Mouse (Mus musculus) hindbrain, embryonic 14.5 days (tissue): ENCODE data around the gene St6gal2. TPM values are rescaled to one million over a fixed set of nuclear protein-coding genes. Genes with fewer than 3 reads are reported as not detected.

ENCODE experiments used
- ATAC-seq: fragments of 200-750 bp; cut with Nextera tagmentation; 2 replicates; pipeline ENCODE4 v1.8.0; 2017; ENCODE audit warnings: moderate number of reproducible peaks, mild to moderate bottlenecking, moderate TSS enrichment, moderate library complexity; ENCODE audit not compliant: low FRiP score
- DNase-seq: peaks from one replicate; pipeline ENCODE4 v3.0.0-alpha.2; 2015; ENCODE audit warnings: low spot score
- H3K27ac ChIP-seq: fragments of 300-500 bp; sonication (generic); 2 replicates; pipeline ENCODE4 v1.5.1; 2014; ENCODE audit warnings: mild to moderate bottlenecking, moderate library complexity
- H3K27me3 ChIP-seq: fragments of 300-500 bp; sonication (generic); 2 replicates; pipeline ENCODE4 v1.6.1; 2014; ENCODE audit warnings: mild to moderate bottlenecking, low read length, mixed read lengths; ENCODE audit not compliant: control insufficient read depth, insufficient read depth
- H3K36me3 ChIP-seq: fragments of 300-500 bp; sonication (generic); replicated peaks from 2 replicates; pipeline ENCODE4 v1.6.1; 2014; ENCODE audit not compliant: control insufficient read depth, insufficient read depth
- H3K4me1 ChIP-seq: fragments of 300-500 bp; sonication (generic); replicated peaks from 2 replicates; pipeline ENCODE4 v1.6.1; 2014; ENCODE audit warnings: antibody characterized with exemption, low read length, mixed read lengths; ENCODE audit not compliant: control insufficient read depth, insufficient read depth
- H3K4me2 ChIP-seq: fragments of 300-500 bp; sonication (generic); replicated peaks from 2 replicates; pipeline ENCODE4 v1.6.1; 2014; ENCODE audit warnings: mild to moderate bottlenecking, moderate library complexity
- H3K4me3 ChIP-seq: fragments of 300-500 bp; sonication (generic); replicated peaks from 2 replicates; pipeline ENCODE4 v1.5.1; 2014; ENCODE audit warnings: mild to moderate bottlenecking, low read length
- H3K9ac ChIP-seq: fragments of 300-500 bp; sonication (generic); 2 replicates; pipeline ENCODE4 v1.6.1; 2014
- H3K9me3 ChIP-seq: fragments of 300-500 bp; sonication (generic); 2 replicates; pipeline ENCODE4 v1.6.1; 2016; ENCODE audit warnings: low read length; ENCODE audit not compliant: control insufficient read depth
- WGBS: fragments of 180-500 bp; shearing (Covaris S2); extraction: QIAGEN DNeasy Blood & Tissue Kit; methylation state at CpG from one replicate; pipeline ENCODE4 v1.1.7; 2014; 5-methylcytosine and 5-hydroxymethylcytosine counted together
- polyA plus RNA-seq: library from polyadenylated mRNA; unstranded; fragments of >200 nt; fragmentation: Nextera tagmentation; extraction: Ambion mirVana; gene quantifications from 2 replicates; pipeline ENCODE4 v1.2.1, GENCODE M21; 2014

St6gal2 gene
- 44.2 and 46.9 TPM in 2 replicates for polyA plus RNA-seq

DNA sequence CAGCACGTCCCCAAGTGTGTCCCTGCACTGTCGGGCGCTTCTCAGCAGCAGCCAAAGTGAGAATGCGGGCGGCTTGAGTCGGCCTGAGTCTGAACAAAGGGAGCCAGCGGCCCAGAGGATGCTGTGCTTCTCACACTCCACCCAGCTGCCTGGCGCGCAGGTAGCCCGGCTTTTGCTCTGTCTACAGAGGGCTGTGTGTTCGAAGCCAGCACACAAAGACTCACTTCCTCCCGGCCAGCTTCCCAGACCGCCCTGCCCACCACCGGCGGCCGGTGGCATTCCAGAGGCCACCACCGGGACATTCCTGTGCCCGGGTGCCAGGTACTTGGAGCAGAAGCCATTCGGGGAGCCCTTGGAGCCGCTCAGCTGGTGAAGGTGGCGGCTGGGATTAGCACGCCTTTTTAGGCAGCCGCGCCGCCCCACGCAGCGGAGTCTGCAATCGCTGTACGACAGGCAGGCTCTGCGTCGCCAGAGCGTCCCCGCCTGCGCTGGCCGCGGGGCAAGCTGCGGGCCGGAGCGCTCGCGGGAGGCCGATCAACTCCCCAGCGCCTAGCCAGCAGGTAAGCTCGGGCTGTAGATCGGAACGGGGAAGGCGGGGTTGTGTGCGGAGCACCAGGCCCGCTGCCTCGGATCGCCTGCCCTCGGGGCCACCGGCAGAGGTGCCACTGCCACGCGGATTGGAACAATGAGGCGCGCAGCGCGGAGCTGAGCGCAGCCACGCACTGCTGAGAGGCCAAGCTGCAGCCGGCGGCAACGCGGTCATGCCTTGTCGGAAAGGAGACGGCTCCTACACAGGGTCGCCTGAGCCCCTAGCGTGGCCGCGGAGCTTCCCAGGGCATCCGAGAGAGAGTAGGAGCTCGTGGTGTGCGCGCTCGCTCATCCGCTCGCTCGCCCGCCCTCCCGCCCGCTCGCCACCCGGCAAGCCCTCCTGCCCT is at the start of gene St6gal2:
Gene St6gal2 (plus strand): TSS at position 133 of the 935 bp plus-strand sequence.
- DNase-seq (peak; percentile 66), ATAC-seq (peak; percentile 93)
- under 1% methylated on average over 71 of the region's 84 CpGs for WGBS
- Histone ChIP-seq H3K4me2 (peak within 1 kb of the TSS; percentile 61), H3K4me1 (peaks cover 16% of the 10 kb centered on the region), H3K9me3 (no peaks in the 10 kb centered on the region), H3K27ac (peak within 1 kb of the TSS; percentile 97), H3K4me3 (peak within 1 kb of the TSS; percentile 65), H3K9ac (peak within 1 kb of the TSS; percentile 94), H3K36me3 (no peaks in the 10 kb centered on the region), H3K27me3 (no peaks in the 10 kb centered on the region)

GRCm38 (mm10) chr17:55406043-55406442 is 39.1 kb upstream of the St6gal2 start:
- no peak for ATAC-seq

DNA sequence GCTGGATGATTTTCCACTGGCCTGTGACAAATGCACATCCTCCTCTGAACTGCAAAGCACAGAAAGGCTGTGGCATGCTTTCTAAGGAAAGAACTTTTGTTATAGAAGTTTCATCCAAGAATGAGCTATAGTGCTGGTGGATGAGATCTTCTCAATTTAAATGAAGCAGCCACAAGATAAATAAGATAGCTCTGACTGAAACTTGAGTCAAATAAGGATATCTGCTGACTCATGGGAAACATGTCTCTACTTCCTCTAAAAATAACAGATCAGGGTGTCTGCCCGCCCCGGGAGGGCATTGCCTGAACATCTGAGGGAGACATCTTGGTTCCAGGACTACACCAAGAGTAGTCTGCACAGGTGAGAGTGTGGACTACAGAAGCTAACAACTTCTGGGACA is 28.7 kb upstream of the St6gal2 start:
- no peak for ATAC-seq
- H3K4me3 ChIP-seq: no peak overlapping the region
- no peak for DNase-seq
- no peaks in the 10 kb centered on the region for H3K4me1 ChIP-seq
- WGBS: 95% methylated on average over 2 of the region's 2 CpGs
- no peak overlapping the region for H3K9ac ChIP-seq
- no peaks in the 10 kb centered on the region for H3K27me3 ChIP-seq
- no peak overlapping the region for H3K4me2 ChIP-seq
- H3K27ac ChIP-seq: no peak overlapping the region
- H3K36me3 ChIP-seq: no peaks in the 10 kb centered on the region
- H3K9me3 ChIP-seq: no peaks in the 10 kb centered on the region

More at GRCm38 (mm10) chr17:55406043-55406442, 39.1 kb upstream of the St6gal2 start:
- no peak for DNase-seq
- Histone ChIP-seq H3K4me3 (no peak overlapping the region), H3K9me3 (no peaks in the 10 kb centered on the region), H3K36me3 (no peaks in the 10 kb centered on the region), H3K27ac (no peak overlapping the region), H3K9ac (no peak overlapping the region), H3K4me1 (no peaks in the 10 kb centered on the region), H3K4me2 (no peak overlapping the region), H3K27me3 (no peaks in the 10 kb centered on the region)
- 84% methylated on average over 2 of the region's 2 CpGs for WGBS

- peak; percentile 66 for DNase-seq
- under 1% methylated on average over 6 of the region's 6 CpGs for WGBS
- ATAC-seq: peak; percentile 73
- no peaks in the 10 kb centered on the region for H3K27me3 ChIP-seq
- peak overlapping the region; percentile 61 for H3K4me2 ChIP-seq
- peak overlapping the region; percentile 65 for H3K4me3 ChIP-seq
- H3K36me3 ChIP-seq: no peaks in the 10 kb centered on the region
- H3K9me3 ChIP-seq: no peaks in the 10 kb centered on the region
- H3K9ac ChIP-seq: peak overlapping the region; percentile 94
- H3K27ac ChIP-seq: peak overlapping the region; percentile 97
- peaks cover 16% of the 10 kb centered on the region for H3K4me1 ChIP-seq
Measured at GRCm38 (mm10) chr17:55446185-55446527, 974 bp downstream of the St6gal2 start.

DNA sequence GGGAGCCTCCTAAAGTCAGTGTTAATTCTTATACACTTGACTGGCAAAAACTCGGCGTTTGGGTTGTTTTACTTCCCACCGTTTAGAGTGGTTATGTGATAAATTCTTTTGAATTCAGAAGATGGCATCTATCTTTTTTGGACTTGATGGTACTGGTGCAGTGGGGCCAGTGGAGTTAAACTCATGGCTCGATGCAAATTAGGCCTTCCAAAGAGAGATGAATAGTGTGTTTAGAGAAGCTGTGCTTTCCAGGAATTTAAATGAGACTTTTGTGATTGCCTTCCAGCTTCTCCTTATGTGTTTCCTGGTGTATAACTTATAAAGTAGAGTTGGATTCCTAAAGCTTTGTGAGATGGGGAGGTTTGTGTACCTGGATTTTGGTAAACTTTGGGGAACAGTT is 1.5 kb downstream of the St6gal2 start:
- H3K9me3 ChIP-seq: no peaks in the 10 kb centered on the region
- ATAC-seq (no peak), DNase-seq (no peak)
- H3K36me3 ChIP-seq: no peaks in the 10 kb centered on the region
- 15% methylated on average over 4 of the region's 4 CpGs for WGBS
- no peaks in the 10 kb centered on the region for H3K27me3 ChIP-seq
- H3K9ac ChIP-seq: peak overlapping the region; percentile 94
- peak overlapping the region; percentile 61 for H3K4me2 ChIP-seq
- peak overlapping the region; percentile 65 for H3K4me3 ChIP-seq
- peak overlapping the region; percentile 97 for H3K27ac ChIP-seq
- peaks cover 16% of the 10 kb centered on the region for H3K4me1 ChIP-seq

DNA sequence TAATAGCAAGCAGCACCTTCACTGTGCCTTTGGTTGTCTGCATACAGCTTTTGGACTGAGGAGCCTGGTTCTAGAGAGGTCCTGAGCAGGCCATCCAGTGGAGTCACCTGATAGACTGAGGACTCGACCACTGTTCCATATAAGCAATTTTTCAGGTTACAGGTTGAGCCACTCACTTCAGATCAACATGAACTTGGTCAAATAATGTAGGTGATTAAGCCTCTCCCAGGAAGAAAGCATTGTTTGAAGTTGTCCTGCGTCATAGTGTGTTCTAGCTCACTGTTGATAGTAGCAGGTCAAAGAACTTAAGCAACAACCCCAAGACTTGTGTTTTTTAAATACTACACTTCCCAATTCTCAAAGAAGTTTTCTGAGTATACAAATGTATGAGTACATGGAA is 5.8 kb downstream of the St6gal2 start:
- peaks cover 16% of the 10 kb centered on the region for H3K4me1 ChIP-seq
- DNase-seq: no peak
- no peaks in the 10 kb centered on the region for H3K36me3 ChIP-seq
- no peak overlapping the region for H3K4me3 ChIP-seq
- H3K27me3 ChIP-seq: no peaks in the 10 kb centered on the region
- WGBS: 78% methylated on average over 2 of the region's 2 CpGs
- H3K27ac ChIP-seq: no peak overlapping the region
- H3K4me2 ChIP-seq: no peak overlapping the region
- H3K9ac ChIP-seq: no peak overlapping the region
- ATAC-seq: no peak
- no peaks in the 10 kb centered on the region for H3K9me3 ChIP-seq

DNA sequence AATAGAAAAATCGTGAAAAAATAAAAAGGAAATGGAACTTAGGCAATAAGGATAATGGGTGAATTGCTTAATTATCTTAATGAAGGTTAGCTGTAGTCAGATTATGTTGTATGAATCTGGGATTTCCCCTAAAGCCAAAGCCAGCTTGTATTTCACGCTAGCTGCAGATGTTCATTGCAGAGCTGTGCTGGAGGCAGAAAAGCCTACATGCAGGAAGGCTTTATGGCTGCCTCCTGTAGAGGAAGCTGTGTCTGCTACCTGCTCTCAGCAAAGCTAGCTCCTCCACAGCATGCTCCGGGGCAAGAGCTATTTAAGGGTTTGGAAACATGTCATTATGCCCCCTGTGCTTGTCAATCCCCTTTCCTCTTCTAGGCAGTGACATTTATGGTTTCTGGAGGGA is 9.3 kb downstream of the St6gal2 start:
- no peaks in the 10 kb centered on the region for H3K4me1 ChIP-seq
- DNase-seq (no peak), ATAC-seq (no peak)
- no peaks in the 10 kb centered on the region for H3K9me3 ChIP-seq
- H3K27ac ChIP-seq: no peak overlapping the region
- no peak overlapping the region for H3K9ac ChIP-seq
- no peaks in the 10 kb centered on the region for H3K27me3 ChIP-seq
- H3K4me3 ChIP-seq: no peak overlapping the region
- H3K4me2 ChIP-seq: no peak overlapping the region
- 81% methylated on average over 3 of the region's 3 CpGs for WGBS
- no peaks in the 10 kb centered on the region for H3K36me3 ChIP-seq

DNA sequence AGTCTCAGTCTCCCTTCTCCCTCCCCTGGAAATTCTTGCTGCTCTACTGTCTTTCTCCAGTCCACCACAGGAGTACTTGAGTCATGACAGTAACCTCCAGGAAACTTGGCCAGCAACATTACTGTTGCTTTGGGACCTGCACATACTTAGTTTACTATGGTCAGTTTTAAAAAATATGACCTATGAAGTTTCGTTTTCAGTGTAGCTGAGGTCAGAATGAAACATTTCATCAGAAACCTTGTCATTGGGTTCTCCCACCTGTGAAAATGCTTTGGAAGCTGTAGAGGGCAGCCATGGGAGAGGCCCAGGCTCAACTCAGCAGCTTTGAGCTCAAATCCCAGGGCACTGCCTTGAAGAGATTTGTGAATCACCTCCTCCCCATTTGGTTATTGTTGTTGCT is 15.0 kb downstream of the St6gal2 start:
- 89% methylated on average over 1 of the region's 1 CpGs for WGBS
- H3K27ac ChIP-seq: no peak overlapping the region
- H3K36me3 ChIP-seq: no peaks in the 10 kb centered on the region
- H3K9ac ChIP-seq: no peak overlapping the region
- H3K27me3 ChIP-seq: no peaks in the 10 kb centered on the region
- H3K4me3 ChIP-seq: no peak overlapping the region
- DNase-seq (no peak), ATAC-seq (no peak)
- no peaks in the 10 kb centered on the region for H3K9me3 ChIP-seq
- no peaks in the 10 kb centered on the region for H3K4me1 ChIP-seq
- no peak overlapping the region for H3K4me2 ChIP-seq

- Histone ChIP-seq H3K27ac (no peak overlapping the region), H3K27me3 (no peaks in the 10 kb centered on the region), H3K4me3 (no peak overlapping the region), H3K9me3 (no peaks in the 10 kb centered on the region), H3K36me3 (no peaks in the 10 kb centered on the region), H3K9ac (no peak overlapping the region), H3K4me2 (no peak overlapping the region), H3K4me1 (no peaks in the 10 kb centered on the region)
- DNase-seq: no peak
- 86% methylated on average over 3 of the region's 3 CpGs for WGBS
- no peak for ATAC-seq
Measured at GRCm38 (mm10) chr17:55467579-55467978, 22.4 kb downstream of the St6gal2 start.
